ENCODE assay signal across 9 mouse cellular contexts in genomic region chr15:103365471-103366375, GRCm38 (mm10). TPM values are rescaled to one million over a fixed set of nuclear protein-coding genes. Genes with fewer than 3 reads are reported as not detected.
DNase-seq lines count a peak whose midpoint lies in the region; ATAC-seq and TF ChIP-seq lines count a peak whose summit lies in the region.
"Had no signal": no experiment of that assay in that cellular context is flagged by ENCODE, and none has a peak within 500 bp of the region (broad histone marks: within the 10 kb centered on the region; RNA-seq: fewer than 3 reads in every experiment).

No protein-coding gene starts in this region.

- H3K36me3 ChIP-seq in heart, embryonic 16.5 days (ENCODE audit: control insufficient read depth, insufficient read depth), result no peaks in the 10 kb centered on the region
- no peaks in the 10 kb centered on the region for H3K36me3 ChIP-seq in midbrain, embryonic 12.5 days

- H3K4me2 ChIP-seq in heart, embryonic 16.5 days (ENCODE audit: low read depth, low read length), result peak overlapping the region; percentile 86
- H3K4me2 ChIP-seq in midbrain, embryonic 12.5 days (replicated peaks), result peak overlapping the region; percentile 96

- H3K9me3 ChIP-seq in heart, embryonic 16.5 days (replicated peaks; ENCODE audit: control insufficient read depth, low read length), result no peaks in the 10 kb centered on the region
- H3K9me3 ChIP-seq in midbrain, embryonic 12.5 days, result no peaks in the 10 kb centered on the region

- 25% methylated on average over 51 of the region's 51 CpGs for WGBS in cerebellum, adult 2 months
- WGBS in heart, embryonic 16.5 days, result under 1% methylated on average over 51 of the region's 51 CpGs
- under 1% methylated on average over 51 of the region's 51 CpGs for WGBS in midbrain, embryonic 12.5 days

- no peak for TF ChIP-seq POLR2A in cerebellum, adult 2 months (IDR thresholded peaks at IDR 0.05; ENCODE audit: borderline replicate concordance, insufficient read depth, low read length)

- H3K4me3 ChIP-seq in cerebellum, adult 2 months (replicated peaks; ENCODE audit: insufficient read depth, low read depth, low read length), result peak overlapping the region; percentile 19
- peak overlapping the region; percentile 96 for H3K4me3 ChIP-seq in heart, embryonic 16.5 days (ENCODE audit: low read length)
- peak overlapping the region; percentile 60 for H3K4me3 ChIP-seq in midbrain, embryonic 12.5 days

- H3K27ac ChIP-seq in cerebellum, adult 2 months (ENCODE audit: insufficient read depth, low read length), result no peak overlapping the region
- peak overlapping the region; percentile 97 for H3K27ac ChIP-seq in heart, embryonic 16.5 days (ENCODE audit: low read length)
- H3K27ac ChIP-seq in midbrain, embryonic 12.5 days (replicated peaks), result 0 out of 2 replicates have a peak overlapping the region, but pooled peaks have one; percentile 31

- no peaks in the 10 kb centered on the region for H3K4me1 ChIP-seq in cerebellum, adult 2 months (ENCODE audit: control insufficient read depth, insufficient read depth, low read length)
- H3K4me1 ChIP-seq in heart, embryonic 16.5 days (ENCODE audit: control insufficient read depth, insufficient read depth, low read length), result peaks cover 45% of the 10 kb centered on the region
- H3K4me1 ChIP-seq in midbrain, embryonic 12.5 days, result peaks cover 39% of the 10 kb centered on the region

- peaks cover 5% of the 10 kb centered on the region for H3K27me3 ChIP-seq in cerebellum, adult 2 months (ENCODE audit: control insufficient read depth, insufficient read depth, low read length)
- H3K27me3 ChIP-seq in heart, embryonic 16.5 days (ENCODE audit: control insufficient read depth, insufficient read depth, low read length), result no peaks in the 10 kb centered on the region
- H3K27me3 ChIP-seq in midbrain, embryonic 12.5 days, result peaks cover 7% of the 10 kb centered on the region; the same call in 1 of the 2 replicates
- H3K27me3 ChIP-seq: CH12.LX had no signal

- H3K9ac ChIP-seq in heart, embryonic 16.5 days (ENCODE audit: low read length), result peak overlapping the region; percentile 100
- H3K9ac ChIP-seq in midbrain, embryonic 12.5 days (replicated peaks), result peak overlapping the region; percentile 80

- no peak for DNase-seq in cerebellum, adult 2 months
- no peak for DNase-seq in cerebellum, adult 9-10 months
- DNase-seq in embryo, embryonic 11 days, result peak; percentile 70
- peak; percentile 73 to 77 for DNase-seq in kidney, postnatal 4 days
- peak; percentile 78 for DNase-seq in thymus, postnatal 25 days
- no peak for DNase-seq in right cerebral cortex, postnatal 36 days (ENCODE audit: low spot score in 2 of 2)

- peak; percentile 55 for ATAC-seq in heart, embryonic 16.5 days (replicated peaks; ENCODE audit: extremely low read depth, insufficient read depth, low FRiP score)
- peak; percentile 69 for ATAC-seq in midbrain, embryonic 12.5 days (ENCODE audit: low FRiP score, low read depth)

- no peak for TF ChIP-seq CTCF in cerebellum, adult 2 months (IDR thresholded peaks at IDR 0.05; ENCODE audit: borderline replicate concordance, insufficient read depth, low read depth, low read length)

RNA-seq across cellular contexts. Expression of gene Itga5, which starts 0.8 kb away (rescaled TPM):
- 1.6 TPM in 2 replicates for polyA plus RNA-seq in cerebellum, adult 2 months (2012; rRNA removed)
- polyA plus RNA-seq in heart, embryonic 16.5 days (2015; fragmentation: Nextera tagmentation; extraction: Ambion mirVana), result 64.0 and 72.7 TPM in 2 replicates
- polyA plus RNA-seq in midbrain, embryonic 12.5 days (2016; fragmentation: Nextera tagmentation; extraction: Ambion mirVana), result 19.0 and 21.2 TPM in 2 replicates

RNA-seq across cellular contexts. Expression of gene Zfp385a, which starts 25.8 kb away (rescaled TPM):
- 91.4 and 96.6 TPM in 2 replicates for polyA plus RNA-seq in cerebellum, adult 2 months (2012; rRNA removed)
- 6.5 and 7.5 TPM in 2 replicates for polyA plus RNA-seq in heart, embryonic 16.5 days (2015; fragmentation: Nextera tagmentation; extraction: Ambion mirVana)
- polyA plus RNA-seq in midbrain, embryonic 12.5 days (2016; fragmentation: Nextera tagmentation; extraction: Ambion mirVana), result 19.6 and 20.8 TPM in 2 replicates

RNA-seq across cellular contexts. Expression of gene Gpr84, which starts 55.3 kb away (rescaled TPM):
- 0.43 and 0.62 TPM in 2 replicates for polyA plus RNA-seq in cerebellum, adult 2 months (2012; rRNA removed)
- polyA plus RNA-seq in heart, embryonic 16.5 days (2015; fragmentation: Nextera tagmentation; extraction: Ambion mirVana), result 0.19 TPM in 1 of 2 replicates, not detected in the other
- 0.10 and 0.20 TPM in 2 replicates for polyA plus RNA-seq in midbrain, embryonic 12.5 days (2016; fragmentation: Nextera tagmentation; extraction: Ambion mirVana)

Comparison
In these comparisons a context has a peak if more than half of its experiments do, and no peak if none do; other contexts are left out.
1. DNase-seq: peak in embryo, embryonic 11 days (single experiment), kidney, postnatal 4 days (2 of 2) and thymus, postnatal 25 days (single experiment); none in cerebellum, adult 2 months (0 of 2), cerebellum, adult 9-10 months (single experiment) and right cerebral cortex, postnatal 36 days (0 of 2).
2. H3K4me3 ChIP-seq: peak in every context shown above with its lines; median percentile 96 in heart, embryonic 16.5 days; 60 in midbrain, embryonic 12.5 days; 19 in cerebellum, adult 2 months.